Mouse (Mus musculus): Measurements from ENCODE around the gene Fcgr1.

DNA sequence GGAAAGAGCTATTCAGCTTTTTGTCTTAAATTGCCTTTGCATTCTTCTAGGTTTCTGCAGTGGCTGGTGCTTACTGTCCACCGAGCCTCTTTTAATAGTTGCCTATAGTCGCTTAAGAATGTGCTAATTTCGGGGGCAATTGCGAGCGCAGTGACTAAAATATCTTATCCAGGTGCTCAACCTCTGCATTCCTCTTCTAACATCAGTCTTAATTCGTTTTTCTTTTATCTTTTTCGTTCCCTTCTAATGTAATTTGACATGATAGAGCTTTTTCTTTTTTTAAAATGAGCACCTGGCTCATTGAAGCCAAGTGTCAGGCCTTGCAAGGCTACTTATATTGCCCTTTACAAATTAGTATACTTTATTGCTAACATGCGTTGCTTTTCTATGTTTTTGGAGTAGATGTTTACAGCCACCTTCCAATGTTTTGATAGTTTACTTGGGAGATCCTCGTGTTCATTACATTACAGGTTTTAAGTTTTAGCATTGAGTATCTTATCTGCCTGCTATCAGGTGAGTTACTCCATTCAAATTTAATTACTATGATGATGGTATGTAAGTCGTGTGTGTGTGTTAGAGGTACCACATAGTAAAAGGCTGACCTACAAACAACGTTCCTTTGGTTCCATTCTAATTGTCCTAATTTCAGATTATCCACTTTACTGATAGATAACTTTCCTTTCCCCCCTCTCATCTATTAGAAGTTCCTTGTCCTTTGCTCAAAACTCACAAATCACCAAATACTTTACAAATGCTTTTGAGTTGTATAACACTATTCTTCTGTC, 46.2 kb downstream of the Fcgr1 start:
- TF ChIP-seq CTCF (conservative IDR thresholded peaks at IDR 0.05; ENCODE audit: insufficient read depth, insufficient read length, low read depth, low read length) (no peak), POLR2A (IDR thresholded peaks at IDR 0.05; ENCODE audit: low read depth, low read length) (no peak)

Data from kidney, adult 2 months (tissue).